Mouse (Mus musculus) MEL (cell line): Measurements from ENCODE around the gene Txndc12.

Experiments
- BHLHE40 ChIP-seq: IDR thresholded peaks from 2 replicates; pipeline ENCODE4 v1.6.1; 2012; ENCODE audit warnings: low read depth, mild to moderate bottlenecking, inconsistent platforms, low read length, improper control_type of control experiment, borderline replicate concordance
- CTCF ChIP-seq, 3 experiments: IDR thresholded peaks in 2 of 3; conservative IDR thresholded peaks in 1 of 3; 2 replicates each; pipeline ENCODE4 v1.5.1; 2011 to 2012; ENCODE audit warnings: low read length in 3 of 3, low read depth in 2 of 3, mild to moderate bottlenecking in 2 of 3, improper control_type of control experiment in 1 of 3, inconsistent platforms in 1 of 3, mixed read lengths in 1 of 3, moderate library complexity in 1 of 3; ENCODE audit not compliant: control insufficient read depth in 1 of 3, insufficient read depth in 1 of 3, poor library complexity in 1 of 3, severe bottlenecking in 1 of 3
- JUND ChIP-seq: IDR thresholded peaks from 2 replicates; pipeline ENCODE4 v1.6.1; 2011; ENCODE audit warnings: low read depth, mild to moderate bottlenecking, improper control_type of control experiment, low read length
- KAT2A ChIP-seq: conservative IDR thresholded peaks from 2 replicates; pipeline ENCODE4 v1.6.1; 2012; ENCODE audit warnings: low read depth, low read length, improper control_type of control experiment, inconsistent platforms
- MEF2A ChIP-seq: IDR thresholded peaks from 2 replicates; pipeline ENCODE4 v1.6.1; 2014; ENCODE audit warnings: low read depth, mild to moderate bottlenecking, inconsistent platforms, low read length, improper control_type of control experiment; ENCODE audit not compliant: poor library complexity, insufficient replicate concordance, severe bottlenecking; ENCODE audit errors: extremely low read depth
- NRF1 ChIP-seq: IDR thresholded peaks from 2 replicates; pipeline ENCODE4 v1.6.1; 2014; ENCODE audit warnings: low read depth, mild to moderate bottlenecking, inconsistent platforms, low read length, improper control_type of control experiment, moderate library complexity; ENCODE audit not compliant: poor library complexity, insufficient read depth, severe bottlenecking
- POLR2A ChIP-seq, 2 experiments: IDR thresholded peaks; 2 replicates each; pipeline ENCODE4 v1.6.1; 2011 to 2012; ENCODE audit warnings: low read length in 2 of 2, mild to moderate bottlenecking in 2 of 2, control low read depth in 1 of 2, improper control_type of control experiment in 1 of 2, low read depth in 1 of 2, moderate library complexity in 1 of 2; ENCODE audit not compliant: control insufficient read depth in 1 of 2, insufficient read depth in 1 of 2, poor library complexity in 1 of 2
- POLR2AphosphoS2 ChIP-seq: IDR thresholded peaks from 2 replicates; pipeline ENCODE4 v1.6.1; 2011; ENCODE audit warnings: low read length, improper control_type of control experiment
- RAD21 ChIP-seq: IDR thresholded peaks from 2 replicates; pipeline ENCODE4 v1.6.1; 2011; ENCODE audit warnings: mild to moderate bottlenecking, low read depth, low read length, improper control_type of control experiment
- TCF12 ChIP-seq: IDR thresholded peaks from 2 replicates; pipeline ENCODE4 v1.6.1; 2014; ENCODE audit warnings: low read depth, mild to moderate bottlenecking, inconsistent platforms, low read length, improper control_type of control experiment, moderate library complexity

DNA sequence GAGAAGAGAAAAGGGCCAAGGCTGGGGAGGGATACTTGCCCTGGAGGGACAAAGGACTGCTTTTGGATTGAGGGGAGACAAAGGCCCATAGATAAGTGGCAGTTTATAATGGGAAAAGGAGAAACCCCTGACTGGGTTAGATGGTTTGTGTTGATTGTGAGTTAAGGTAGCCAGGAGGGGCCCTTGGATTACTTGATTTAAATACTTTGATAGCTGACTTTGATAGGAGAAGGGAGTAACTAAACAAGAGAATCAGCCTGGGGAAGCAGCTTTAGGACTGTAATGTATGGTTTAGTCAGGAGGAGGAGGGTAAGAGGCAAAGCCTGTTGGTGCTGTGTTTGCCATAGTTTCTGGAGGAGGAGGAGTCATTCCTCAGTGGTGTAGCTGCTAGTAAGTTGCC lies 8.9 kb downstream of the Txndc12 start:
- TF ChIP-seq KAT2A (no peak), POLR2AphosphoS2 (no peak), MEF2A (no peak), TCF12 (no peak), POLR2A (IDR thresholded peaks at IDR 0.05; ENCODE audit: control insufficient read depth in 1 of 2, insufficient read depth in 1 of 2, low read depth in 1 of 2, low read length in 2 of 2, poor library complexity in 1 of 2) (no peak), BHLHE40 (no peak), RAD21 (no peak), NRF1 (no peak), CTCF (IDR thresholded peaks at IDR 0.05 in 2 of 3, conservative IDR thresholded peaks at IDR 0.05 in 1 of 3; ENCODE audit: control insufficient read depth in 1 of 3, insufficient read depth in 1 of 3, low read depth in 2 of 3, low read length in 3 of 3, poor library complexity in 1 of 3, severe bottlenecking in 1 of 3) (no peak), JUND (no peak)
